ENCODE assay signal across 11 mouse cellular contexts in genomic region chr7:140858746-140859145, GRCm38 (mm10). TPM values are rescaled to one million over a fixed set of nuclear protein-coding genes. Genes with fewer than 3 reads are reported as not detected.
DNase-seq lines count a peak whose midpoint lies in the region; ATAC-seq and TF ChIP-seq lines count a peak whose summit lies in the region.
"Had no signal": no experiment of that assay in that cellular context is flagged by ENCODE, and none has a peak within 500 bp of the region (broad histone marks: within the 10 kb centered on the region; RNA-seq: fewer than 3 reads in every experiment).

No protein-coding gene starts in this region.

- peaks cover 52% of the 10 kb centered on the region for H3K36me3 ChIP-seq in lung, embryonic 15.5 days
- peaks cover 62% of the 10 kb centered on the region for H3K36me3 ChIP-seq in forebrain, embryonic 14.5 days (ENCODE audit: control insufficient read depth, insufficient read depth, low read length)
- peaks cover 62% of the 10 kb centered on the region for H3K36me3 ChIP-seq in limb, embryonic 15.5 days
- H3K36me3 ChIP-seq in small intestine, adult 2 months (ENCODE audit: control insufficient read depth, insufficient read depth, low read length) = peaks cover 56% of the 10 kb centered on the region

- ATAC-seq in lung, embryonic 15.5 days (ENCODE audit: borderline replicate concordance, extremely low read depth, low FRiP score, low TSS enrichment) = no peak
- no peak for ATAC-seq in forebrain, embryonic 14.5 days
- no peak for ATAC-seq in limb, embryonic 15.5 days (ENCODE audit: insufficient number of reproducible peaks, low FRiP score, low TSS enrichment, low read depth)
- ATAC-seq in granulocyte monocyte progenitor cell, adult 5-6 weeks (replicated peaks; ENCODE audit: poor library complexity, severe bottlenecking) = no peak

- no peak for TF ChIP-seq POLR2A in small intestine, adult 2 months (IDR thresholded peaks at IDR 0.05; ENCODE audit: low read depth, low read length)

- peaks cover 25% of the 10 kb centered on the region for H3K4me1 ChIP-seq in lung, embryonic 15.5 days
- H3K4me1 ChIP-seq in forebrain, embryonic 14.5 days (ENCODE audit: control insufficient read depth, insufficient read depth, low read length) = peaks cover 18% of the 10 kb centered on the region
- peaks cover 31% of the 10 kb centered on the region for H3K4me1 ChIP-seq in limb, embryonic 15.5 days
- peaks cover 13% of the 10 kb centered on the region for H3K4me1 ChIP-seq in small intestine, adult 2 months (ENCODE audit: control insufficient read depth, insufficient read depth, insufficient read length, low read length)

- 0 out of 2 replicates have a peak overlapping the region, but pooled peaks have one; percentile 74 for H3K9ac ChIP-seq in lung, embryonic 15.5 days
- peak overlapping the region; percentile 96 for H3K9ac ChIP-seq in forebrain, embryonic 14.5 days (ENCODE audit: low read length)
- no peak overlapping the region for H3K9ac ChIP-seq in limb, embryonic 15.5 days

- peak overlapping the region; percentile 68 for H3K4me3 ChIP-seq in lung, embryonic 15.5 days
- 0 out of 2 replicates have a peak overlapping the region, but pooled peaks have one; percentile 78 for H3K4me3 ChIP-seq in forebrain, embryonic 14.5 days (ENCODE audit: low read depth, low read length)
- H3K4me3 ChIP-seq in limb, embryonic 15.5 days = peak overlapping the region; percentile 80; the same call in 1 of the 2 replicates
- H3K4me3 ChIP-seq in small intestine, adult 2 months (ENCODE audit: low read depth, low read length) = peak overlapping the region; percentile 82

- 89% methylated on average over 8 of the region's 8 CpGs for WGBS in lung, embryonic 15.5 days
- WGBS in forebrain, embryonic 14.5 days = 95% methylated on average over 8 of the region's 8 CpGs
- WGBS in limb, embryonic 15.5 days = 96% methylated on average over 8 of the region's 8 CpGs
- 93% methylated on average over 8 of the region's 8 CpGs for WGBS in small intestine, adult 2 months

- H3K27ac ChIP-seq in lung, embryonic 15.5 days = no peak overlapping the region
- H3K27ac ChIP-seq in forebrain, embryonic 14.5 days (ENCODE audit: low read depth, low read length) = no peak overlapping the region
- H3K27ac ChIP-seq in limb, embryonic 15.5 days = no peak overlapping the region
- no peak overlapping the region for H3K27ac ChIP-seq in small intestine, adult 2 months (ENCODE audit: insufficient read depth, low read depth, low read length)

- no peaks in the 10 kb centered on the region for H3K9me3 ChIP-seq in lung, embryonic 15.5 days
- H3K9me3 ChIP-seq in forebrain, embryonic 14.5 days (replicated peaks; ENCODE audit: control insufficient read depth, low read length) = no peaks in the 10 kb centered on the region
- no peaks in the 10 kb centered on the region for H3K9me3 ChIP-seq in limb, embryonic 15.5 days

- H3K27me3 ChIP-seq in lung, embryonic 15.5 days = no peaks in the 10 kb centered on the region
- H3K27me3 ChIP-seq in forebrain, embryonic 14.5 days (replicated peaks; ENCODE audit: control insufficient read depth, insufficient read depth, low read length) = no peaks in the 10 kb centered on the region
- no peaks in the 10 kb centered on the region for H3K27me3 ChIP-seq in limb, embryonic 15.5 days
- H3K27me3 ChIP-seq in small intestine, adult 2 months (ENCODE audit: control insufficient read depth, insufficient read depth, low read length) = no peaks in the 10 kb centered on the region

- peak overlapping the region; percentile 95 for H3K4me2 ChIP-seq in lung, embryonic 15.5 days
- H3K4me2 ChIP-seq in forebrain, embryonic 14.5 days (ENCODE audit: low read length) = peak overlapping the region; percentile 98
- H3K4me2 ChIP-seq in limb, embryonic 15.5 days = peak overlapping the region; percentile 98

- DNase-seq in lung, postnatal 36 days = no peak
- DNase-seq in forebrain, embryonic 14.5 days (ENCODE audit: low spot score) = no peak
- DNase-seq in gastrocnemius, postnatal 10 days = no peak
- no peak for DNase-seq in thymus, postnatal 0 days (ENCODE audit: low spot score)
- DNase-seq: kidney, adult 9 months had no signal

- TF ChIP-seq CTCF in small intestine, adult 2 months (IDR thresholded peaks at IDR 0.05; ENCODE audit: extremely low read depth, insufficient read length, insufficient replicate concordance, low read depth, low read length) = no peak

RNA-seq across cellular contexts. Expression of gene Bet1l, which starts 1.4 kb away (rescaled TPM):
- polyA plus RNA-seq in lung, embryonic 15.5 days (2015; fragmentation: Nextera tagmentation; extraction: Ambion mirVana) = 35.1 and 41.0 TPM in 2 replicates
- 47.2 and 53.3 TPM in 2 replicates for polyA plus RNA-seq in forebrain, embryonic 14.5 days (2014; fragmentation: Nextera tagmentation; extraction: Ambion mirVana)
- polyA plus RNA-seq in limb, embryonic 15.5 days (2015; fragmentation: Nextera tagmentation; extraction: Ambion mirVana) = 70.7 and 71.6 TPM in 2 replicates
- polyA plus RNA-seq in small intestine, adult 2 months (2012; rRNA removed) = 10.4 and 17.1 TPM in 2 replicates
- 10 to 100 TPM; 12.3 to 13.6 TPM for total RNA-seq in gastrocnemius, postnatal 10 days (2021)
- total RNA-seq in granulocyte monocyte progenitor cell, adult 5-6 weeks (2014; fragmentation: Nextera tagmentation) = 15.2 and 21.9 TPM in 2 replicates
- 20.9 and 21.9 TPM in 2 replicates for total RNA-seq in granulocyte monocyte progenitor cell, adult 5-6 weeks (2017)
- polyA plus RNA-seq in thymus, postnatal 0 days (2015; fragmentation: Nextera tagmentation; extraction: Ambion mirVana) = 42.8 and 52.4 TPM in 2 replicates

RNA-seq across cellular contexts. Expression of gene Ric8a, which starts 2.0 kb away (rescaled TPM):
- polyA plus RNA-seq in lung, embryonic 15.5 days (2015; fragmentation: Nextera tagmentation; extraction: Ambion mirVana) = 58.2 and 58.8 TPM in 2 replicates
- 95.0 and 96.9 TPM in 2 replicates for polyA plus RNA-seq in forebrain, embryonic 14.5 days (2014; fragmentation: Nextera tagmentation; extraction: Ambion mirVana)
- polyA plus RNA-seq in limb, embryonic 15.5 days (2015; fragmentation: Nextera tagmentation; extraction: Ambion mirVana) = 85.7 and 90.6 TPM in 2 replicates
- polyA plus RNA-seq in small intestine, adult 2 months (2012; rRNA removed) = 47.5 and 95.5 TPM in 2 replicates
- 10 to 100 TPM; 19.4 to 27.7 TPM for total RNA-seq in gastrocnemius, postnatal 10 days (2021)
- total RNA-seq in granulocyte monocyte progenitor cell, adult 5-6 weeks (2014; fragmentation: Nextera tagmentation) = 45.0 and 45.9 TPM in 2 replicates
- total RNA-seq in granulocyte monocyte progenitor cell, adult 5-6 weeks (2017) = 32.6 and 36.2 TPM in 2 replicates
- polyA plus RNA-seq in thymus, postnatal 0 days (2015; fragmentation: Nextera tagmentation; extraction: Ambion mirVana) = 70.6 and 78.5 TPM in 2 replicates

RNA-seq across cellular contexts. Expression of gene Gm45785, which starts 2.6 kb away (rescaled TPM):
- not detected in 2 replicates for polyA plus RNA-seq in lung, embryonic 15.5 days (2015; fragmentation: Nextera tagmentation; extraction: Ambion mirVana)
- not detected in 2 replicates for polyA plus RNA-seq in forebrain, embryonic 14.5 days (2014; fragmentation: Nextera tagmentation; extraction: Ambion mirVana)
- polyA plus RNA-seq in limb, embryonic 15.5 days (2015; fragmentation: Nextera tagmentation; extraction: Ambion mirVana) = not detected in 2 replicates
- not detected in 2 replicates for polyA plus RNA-seq in small intestine, adult 2 months (2012; rRNA removed)
- total RNA-seq in gastrocnemius, postnatal 10 days (2021) = not detected
- total RNA-seq in granulocyte monocyte progenitor cell, adult 5-6 weeks (2014; fragmentation: Nextera tagmentation) = not detected in 2 replicates
- not detected in 2 replicates for total RNA-seq in granulocyte monocyte progenitor cell, adult 5-6 weeks (2017)
- not detected in 2 replicates for polyA plus RNA-seq in thymus, postnatal 0 days (2015; fragmentation: Nextera tagmentation; extraction: Ambion mirVana)
- total RNA-seq: neutrophil, adult 5-6 weeks had no signal

RNA-seq across cellular contexts. Expression of gene Odf3, which starts 11.1 kb away (rescaled TPM):
- not detected in 2 replicates for polyA plus RNA-seq in lung, embryonic 15.5 days (2015; fragmentation: Nextera tagmentation; extraction: Ambion mirVana)
- polyA plus RNA-seq in forebrain, embryonic 14.5 days (2014; fragmentation: Nextera tagmentation; extraction: Ambion mirVana) = not detected in 2 replicates
- polyA plus RNA-seq in limb, embryonic 15.5 days (2015; fragmentation: Nextera tagmentation; extraction: Ambion mirVana) = not detected in 2 replicates
- polyA plus RNA-seq in small intestine, adult 2 months (2012; rRNA removed) = not detected in 2 replicates
- not detected for total RNA-seq in gastrocnemius, postnatal 10 days (2021)
- total RNA-seq in granulocyte monocyte progenitor cell, adult 5-6 weeks (2014; fragmentation: Nextera tagmentation) = not detected in 2 replicates
- total RNA-seq in granulocyte monocyte progenitor cell, adult 5-6 weeks (2017) = not detected in 2 replicates
- not detected in 2 replicates for polyA plus RNA-seq in thymus, postnatal 0 days (2015; fragmentation: Nextera tagmentation; extraction: Ambion mirVana)
- total RNA-seq: common myeloid progenitor, adult 5-6 weeks; neutrophil, adult 5-6 weeks had no signal

RNA-seq across cellular contexts. Expression of gene Scgb1c1, which starts 13.4 kb away (rescaled TPM):
- polyA plus RNA-seq in lung, embryonic 15.5 days (2015; fragmentation: Nextera tagmentation; extraction: Ambion mirVana) = not detected in 2 replicates
- not detected in 2 replicates for polyA plus RNA-seq in forebrain, embryonic 14.5 days (2014; fragmentation: Nextera tagmentation; extraction: Ambion mirVana)
- not detected in 2 replicates for polyA plus RNA-seq in limb, embryonic 15.5 days (2015; fragmentation: Nextera tagmentation; extraction: Ambion mirVana)
- not detected in 2 replicates for polyA plus RNA-seq in small intestine, adult 2 months (2012; rRNA removed)
- not detected for total RNA-seq in gastrocnemius, postnatal 10 days (2021)
- total RNA-seq in granulocyte monocyte progenitor cell, adult 5-6 weeks (2014; fragmentation: Nextera tagmentation) = not detected in 2 replicates
- total RNA-seq in granulocyte monocyte progenitor cell, adult 5-6 weeks (2017) = not detected in 2 replicates
- polyA plus RNA-seq in thymus, postnatal 0 days (2015; fragmentation: Nextera tagmentation; extraction: Ambion mirVana) = 2.0 and 2.2 TPM in 2 replicates
- total RNA-seq: common myeloid progenitor, adult 5-6 weeks; neutrophil, adult 5-6 weeks had no signal
